Mouse (Mus musculus) yolk sac, embryonic 10.5 days (tissue): Measurements from ENCODE around the gene Olfr667.
"Not testable (repeated sequence)": the region's sequence is repeated elsewhere in the genome, so short reads cannot be mapped to it uniquely, and the experiment has no call there.

ENCODE experiments used
- DNase-seq: peaks from one replicate; pipeline ENCODE4 v3.0.0-alpha.2; 2017; ENCODE audit warnings: low spot score

Olfr667 gene

DNA sequence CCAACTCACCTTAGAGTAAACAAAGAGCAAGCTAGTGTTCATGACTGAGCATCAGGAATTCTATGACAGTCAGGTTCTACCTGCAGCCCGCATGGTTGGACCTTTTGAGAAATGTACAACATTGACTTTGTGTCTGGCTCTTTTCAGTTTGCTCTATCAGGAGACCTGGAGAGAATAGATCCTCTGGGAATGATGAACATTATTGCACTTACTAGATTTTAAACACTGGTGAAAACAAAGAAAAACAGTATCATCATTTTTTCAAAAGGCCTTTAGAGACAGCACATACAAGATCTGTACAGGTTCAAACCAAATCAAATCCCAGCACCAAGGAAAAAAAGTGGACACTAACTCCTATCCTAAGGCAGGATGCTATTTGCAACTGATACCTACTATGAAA lies at the start of gene Olfr667:
TSS of gene Olfr667 (minus strand) at position 101 of the 400 bp plus-strand sequence.
- no peak for DNase-seq

DNA sequence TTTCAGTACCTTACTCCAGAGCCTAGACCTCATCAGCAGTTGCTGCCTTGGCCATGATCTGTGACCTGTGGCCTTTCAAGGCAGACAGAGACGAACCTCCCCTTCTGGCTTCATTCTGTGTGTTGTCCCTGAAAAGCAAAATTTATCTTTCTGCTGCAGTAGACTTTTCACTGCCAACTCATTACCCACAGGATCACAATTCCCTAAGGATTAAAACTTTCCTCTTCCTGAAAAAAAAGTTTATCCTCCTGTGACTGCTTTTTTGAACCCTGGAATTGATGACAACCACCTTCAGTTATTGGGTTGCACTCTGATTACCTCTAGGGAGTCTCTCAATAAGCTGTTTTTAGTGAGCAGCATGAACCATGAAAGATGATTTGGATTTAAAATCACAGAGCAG lies 41.2 kb upstream of the Olfr667 start, which contains the start of gene Olfr670:
TSS of gene Olfr670 (minus strand) at position 101 of the 400 bp plus-strand sequence.
- DNase-seq, result no peak

GRCm38 (mm10) chr7:104950234-104950633 lies 29.0 kb upstream of the Olfr667 start:
- DNase-seq, result not testable (repeated sequence)

- DNase-seq, result no peak
These were observed 12.7 kb upstream of the Olfr667 start, which contains the start of gene Olfr669 for GRCm38 (mm10) chr7:104933940-104934339. Gene Olfr669, plus strand, starts transcription at chr7:104934240.

- no peak for DNase-seq
These were observed 6.7 kb upstream of the Olfr667 start, which contains the start of gene Olfr668 for GRCm38 (mm10) chr7:104927957-104928356. Gene Olfr668, minus strand, starts transcription at chr7:104928057.

DNA sequence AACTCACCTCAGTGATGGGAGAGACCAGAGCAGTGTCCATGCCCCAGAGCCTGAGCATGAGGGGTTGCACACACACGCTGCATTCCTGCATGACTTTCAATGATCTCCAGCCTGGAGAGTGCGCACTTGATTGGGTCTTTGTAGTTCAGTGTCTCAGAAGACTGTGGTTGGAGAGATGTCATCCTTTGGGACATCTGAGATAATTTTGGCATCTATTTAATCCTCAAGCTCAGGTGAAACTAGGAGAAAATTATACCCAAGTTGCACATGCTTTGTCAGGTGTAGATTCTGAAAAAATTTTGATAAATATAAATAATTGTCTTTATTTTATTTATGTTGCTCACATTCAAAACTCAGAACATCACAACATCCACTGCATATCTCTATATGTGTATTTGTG lies 25.4 kb downstream of the Olfr667 start, which contains the start of gene Olfr666:
TSS of gene Olfr666 (minus strand) at position 101 of the 400 bp plus-strand sequence.
- no peak for DNase-seq

DNA sequence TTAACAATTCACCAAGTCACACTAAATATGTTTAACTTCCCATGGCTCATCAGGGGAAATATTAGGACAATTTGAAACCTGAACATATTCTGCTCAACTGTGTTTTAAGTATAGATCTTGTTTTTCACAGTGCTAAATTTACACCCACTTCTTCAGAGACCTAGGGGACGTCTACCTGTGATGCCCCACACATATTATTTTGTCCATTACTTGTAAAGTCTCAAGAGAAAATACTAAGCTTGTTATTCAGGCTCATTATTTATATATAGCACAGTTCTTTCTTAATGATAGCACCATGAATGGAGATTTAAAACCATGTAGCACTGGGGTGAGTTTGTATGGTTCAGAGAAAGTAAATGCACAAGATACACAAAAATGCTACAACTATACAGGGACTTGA lies 43.6 kb downstream of the Olfr667 start, which contains the start of gene Olfr665:
TSS of gene Olfr665 (plus strand) at position 301 of the 400 bp plus-strand sequence.
- no peak for DNase-seq
